Mouse (Mus musculus) E14TG2a.4 (cell line): ENCODE data around the gene Pax5.

Experiments used
- H3K27me3 ChIP-seq: 2 replicates; pipeline ENCODE4 v1.6.1; 2014; ENCODE audit warnings: low read length, control low read depth; ENCODE audit not compliant: insufficient read depth
- H3K36me3 ChIP-seq: 2 replicates; pipeline ENCODE4 v1.6.1; 2014; ENCODE audit warnings: low read length, control low read depth; ENCODE audit not compliant: insufficient read depth
- H3K4me1 ChIP-seq: replicated peaks from 2 replicates; pipeline ENCODE4 v1.6.1; 2014; ENCODE audit warnings: low read depth, low read length, control low read depth
- H3K4me3 ChIP-seq: replicated peaks from 2 replicates; pipeline ENCODE4 v1.5.1; 2014; ENCODE audit warnings: mild to moderate bottlenecking, low read length
- H3K9me3 ChIP-seq: 2 replicates; pipeline ENCODE4 v1.6.1; 2014; ENCODE audit warnings: low read length, control low read depth
- CTCF ChIP-seq: conservative IDR thresholded peaks from 2 replicates; pipeline ENCODE4 v1.5.1; 2014; ENCODE audit warnings: low read length
- NANOG ChIP-seq: IDR thresholded peaks from 2 replicates; pipeline ENCODE4 v1.6.1; 2014; ENCODE audit warnings: borderline replicate concordance, low read length, mixed read lengths
- POU5F1 ChIP-seq: IDR thresholded peaks from 2 replicates; pipeline ENCODE4 v1.6.1; 2014; ENCODE audit warnings: low read length, borderline replicate concordance

Pax5 gene

GRCm38 (mm10) chr4:44702011-44702527 is 8.2 kb downstream of the Pax5 start:
- H3K27me3 ChIP-seq = peaks cover 91% of the 10 kb centered on the region
- no peaks in the 10 kb centered on the region for H3K36me3 ChIP-seq
- peak overlapping the region; percentile 17; the same call in 1 of the 2 replicates for H3K4me3 ChIP-seq
- H3K4me1 ChIP-seq = peaks cover 33% of the 10 kb centered on the region
- no peaks in the 10 kb centered on the region for H3K9me3 ChIP-seq
- no peak for TF ChIP-seq POU5F1
- no peak for TF ChIP-seq NANOG
- no peak for TF ChIP-seq CTCF

GRCm38 (mm10) chr4:44701513-44701912 is 8.8 kb downstream of the Pax5 start:
- TF ChIP-seq POU5F1 = no peak
- TF ChIP-seq NANOG = no peak
- TF ChIP-seq CTCF = no peak
- Histone ChIP-seq H3K4me1 (peaks cover 33% of the 10 kb centered on the region), H3K9me3 (no peaks in the 10 kb centered on the region), H3K4me3 (peak overlapping the region; percentile 17; the same call in 1 of the 2 replicates), H3K36me3 (no peaks in the 10 kb centered on the region), H3K27me3 (peaks cover 89% of the 10 kb centered on the region)

- H3K36me3 ChIP-seq = no peaks in the 10 kb centered on the region
- H3K9me3 ChIP-seq = no peaks in the 10 kb centered on the region
- H3K4me3 ChIP-seq = no peak overlapping the region
- TF ChIP-seq NANOG (no peak), POU5F1 (no peak), CTCF (no peak)
- peaks cover 5% of the 10 kb centered on the region for H3K4me1 ChIP-seq
- H3K27me3 ChIP-seq = peaks cover 67% of the 10 kb centered on the region
Observed at GRCm38 (mm10) chr4:44696676-44697075, 13.6 kb downstream of the Pax5 start.

- H3K36me3 ChIP-seq = no peaks in the 10 kb centered on the region
- H3K4me3 ChIP-seq = no peak overlapping the region
- no peaks in the 10 kb centered on the region for H3K9me3 ChIP-seq
- TF ChIP-seq POU5F1 (no peak), NANOG (no peak), CTCF (no peak)
- no peaks in the 10 kb centered on the region for H3K4me1 ChIP-seq
- H3K27me3 ChIP-seq = peaks cover 49% of the 10 kb centered on the region
Observed at GRCm38 (mm10) chr4:44694369-44694768, 15.9 kb downstream of the Pax5 start.

- Histone ChIP-seq H3K4me1 (no peaks in the 10 kb centered on the region), H3K36me3 (no peaks in the 10 kb centered on the region), H3K4me3 (no peak overlapping the region), H3K9me3 (no peaks in the 10 kb centered on the region), H3K27me3 (peaks cover 10% of the 10 kb centered on the region; the same call in 1 of the 2 replicates)
- TF ChIP-seq CTCF = no peak
- no peak for TF ChIP-seq NANOG
- TF ChIP-seq POU5F1 = no peak
Observed at GRCm38 (mm10) chr4:44685582-44685981, 24.7 kb downstream of the Pax5 start.

- no peaks in the 10 kb centered on the region for H3K36me3 ChIP-seq
- H3K27me3 ChIP-seq = peaks cover 34% of the 10 kb centered on the region
- no peaks in the 10 kb centered on the region for H3K9me3 ChIP-seq
- H3K4me1 ChIP-seq = 0 out of 2 replicates have a peak, but pooled peaks cover 3% of the 10 kb centered on the region
- no peak overlapping the region for H3K4me3 ChIP-seq
- TF ChIP-seq POU5F1 = no peak
- TF ChIP-seq NANOG = no peak
- no peak for TF ChIP-seq CTCF
Observed at GRCm38 (mm10) chr4:44680242-44680897, 29.9 kb downstream of the Pax5 start.

GRCm38 (mm10) chr4:44678641-44679040 is 31.6 kb downstream of the Pax5 start:
- TF ChIP-seq CTCF (no peak), POU5F1 (no peak), NANOG (no peak)
- no peaks in the 10 kb centered on the region for H3K9me3 ChIP-seq
- H3K36me3 ChIP-seq = no peaks in the 10 kb centered on the region
- no peak overlapping the region for H3K4me3 ChIP-seq
- H3K4me1 ChIP-seq = 0 out of 2 replicates have a peak, but pooled peaks cover 3% of the 10 kb centered on the region
- peaks cover 38% of the 10 kb centered on the region for H3K27me3 ChIP-seq

- Histone ChIP-seq H3K9me3 (no peaks in the 10 kb centered on the region), H3K36me3 (no peaks in the 10 kb centered on the region), H3K4me3 (no peak overlapping the region), H3K27me3 (peaks cover 37% of the 10 kb centered on the region), H3K4me1 (0 out of 2 replicates have a peak, but pooled peaks cover 3% of the 10 kb centered on the region)
- TF ChIP-seq POU5F1 (no peak), CTCF (no peak), NANOG (no peak)
Observed at GRCm38 (mm10) chr4:44678026-44678425, 32.3 kb downstream of the Pax5 start.

GRCm38 (mm10) chr4:44674973-44675372 is 35.3 kb downstream of the Pax5 start:
- no peak overlapping the region for H3K4me3 ChIP-seq
- H3K36me3 ChIP-seq = no peaks in the 10 kb centered on the region
- TF ChIP-seq CTCF (no peak), NANOG (no peak), POU5F1 (no peak)
- H3K4me1 ChIP-seq = 0 out of 2 replicates have a peak, but pooled peaks cover 3% of the 10 kb centered on the region
- H3K9me3 ChIP-seq = no peaks in the 10 kb centered on the region
- H3K27me3 ChIP-seq = peaks cover 55% of the 10 kb centered on the region
